Mouse (Mus musculus): ENCODE measurements at regions not wholly inside any gene's neighbourhood (a gene's known extent, or its start where the extent isn't known, plus 50 kb on each side); places are given as distances from the start of the nearest gene placed in this dataset.
"Not testable (repeated sequence)": the region's sequence is repeated elsewhere in the genome, so short reads cannot be mapped to it uniquely, and the experiment has no call there.

- DNase-seq (ENCODE audit: low spot score in 2 of 2) = not testable (repeated sequence)
These were observed 60.1 kb downstream of the Dynlt1b start for GRCm38 (mm10) chr17:6489926-6490564.

DNA sequence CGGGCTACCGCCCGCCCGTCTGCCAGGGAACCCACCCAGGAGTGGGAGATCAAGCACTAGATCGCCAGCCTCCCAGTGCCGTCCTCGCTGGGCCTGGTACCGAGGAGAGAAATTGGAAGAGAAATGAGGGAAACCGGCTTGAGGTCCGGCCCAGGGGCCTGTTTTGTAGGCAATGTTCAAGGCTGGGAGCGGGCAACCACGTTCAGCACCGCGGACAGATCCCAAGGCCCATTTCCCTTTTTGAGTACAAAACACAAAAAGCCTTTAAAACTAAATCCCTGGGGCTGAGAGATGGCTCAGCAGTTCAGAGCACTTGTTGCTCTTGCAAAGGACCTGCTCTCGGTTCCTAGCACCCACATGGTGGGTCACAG lies 60.6 kb downstream of the Dynlt1b start:
- DNase-seq (ENCODE audit: low spot score in 2 of 2) = not testable (repeated sequence)

GRCm38 (mm10) chr17:6492501-6492900 lies 62.6 kb downstream of the Dynlt1b start:
- not testable (repeated sequence) for DNase-seq (ENCODE audit: low spot score in 2 of 2)

GRCm38 (mm10) chr17:6492950-6493349 lies 63.0 kb downstream of the Dynlt1b start:
- peak; percentile 49 to 64 for DNase-seq (ENCODE audit: low spot score in 2 of 2)

DNA sequence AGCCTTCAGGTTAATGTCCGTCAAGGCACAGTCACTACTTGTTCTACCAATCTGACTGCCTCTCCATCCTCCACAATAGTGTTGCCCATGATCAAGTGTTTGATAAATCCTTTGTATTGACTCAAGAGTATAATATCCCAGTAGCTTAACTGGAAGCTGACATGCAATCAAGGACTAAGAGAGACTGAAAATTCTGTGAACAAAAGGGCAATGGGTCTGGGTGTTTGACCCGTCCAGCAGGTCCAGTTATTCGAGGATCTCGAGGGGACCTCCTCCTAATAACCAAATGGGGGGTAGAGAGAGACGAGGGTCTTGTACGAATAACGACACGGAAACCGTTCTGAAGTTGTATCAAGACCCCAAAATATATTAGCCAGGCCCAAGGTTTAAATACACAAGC lies 66.6 kb downstream of the Dynlt1b start:
- not testable (repeated sequence) for DNase-seq (ENCODE audit: low spot score in 2 of 2)

- DNase-seq (ENCODE audit: low spot score in 2 of 2) = not testable (repeated sequence)
These were observed 72.8 kb downstream of the Dynlt1b start for GRCm38 (mm10) chr17:6502676-6503075.

DNA sequence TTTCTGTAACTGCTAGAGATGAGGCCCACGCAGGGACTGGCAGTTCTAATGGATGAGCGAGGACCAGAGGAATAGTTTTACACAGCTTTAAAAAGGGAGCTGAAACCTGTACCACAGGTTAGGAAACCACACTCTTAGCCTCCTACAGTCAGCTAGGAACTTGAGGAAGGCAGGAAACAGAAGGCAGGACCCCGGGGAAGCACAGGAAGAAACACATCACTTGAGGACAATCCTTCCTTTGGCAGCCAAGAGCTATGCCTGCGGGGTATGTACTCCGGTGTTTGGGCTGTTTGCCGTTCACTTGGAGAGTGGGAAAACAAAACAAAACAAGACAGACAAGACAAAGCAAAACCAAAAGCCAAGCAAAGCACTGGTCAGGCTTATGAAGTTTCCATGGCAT lies 76.0 kb downstream of the Dynlt1b start:
- DNase-seq (ENCODE audit: low spot score in 2 of 2) = not testable (repeated sequence)

DNA sequence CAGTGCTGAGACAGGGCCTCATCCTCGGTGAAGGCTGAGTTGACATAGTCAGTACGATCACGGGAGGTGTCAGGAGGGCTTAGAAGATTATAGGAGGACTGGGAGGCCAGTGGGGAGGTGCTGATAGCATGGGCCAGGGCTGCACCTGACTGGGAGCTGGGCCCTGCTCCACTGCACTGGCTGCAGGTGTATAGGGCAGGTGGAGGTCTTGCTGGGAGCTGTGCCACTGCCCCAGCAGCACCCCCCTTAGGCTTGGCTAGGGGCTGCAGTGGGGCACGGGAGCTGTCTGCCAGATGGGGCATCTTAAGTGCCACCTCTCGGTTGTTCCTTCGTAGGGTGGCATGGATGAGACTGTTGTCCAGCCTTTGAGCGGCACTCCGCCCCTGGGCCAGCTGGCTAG lies 85.2 kb downstream of the Dynlt1b start:
- DNase-seq (ENCODE audit: low spot score in 2 of 2) = not testable (repeated sequence)

- DNase-seq (ENCODE audit: low spot score in 2 of 2) = not testable (repeated sequence)
These were observed 82.4 kb upstream of the Dynlt1c start for GRCm38 (mm10) chr17:6519107-6519506.

GRCm38 (mm10) chr17:6520001-6520400 lies 81.5 kb upstream of the Dynlt1c start:
- not testable (repeated sequence) for DNase-seq (ENCODE audit: low spot score in 2 of 2)

GRCm38 (mm10) chr17:6520751-6521150 lies 80.7 kb upstream of the Dynlt1c start:
- DNase-seq (ENCODE audit: low spot score in 2 of 2) = not testable (repeated sequence)

DNA sequence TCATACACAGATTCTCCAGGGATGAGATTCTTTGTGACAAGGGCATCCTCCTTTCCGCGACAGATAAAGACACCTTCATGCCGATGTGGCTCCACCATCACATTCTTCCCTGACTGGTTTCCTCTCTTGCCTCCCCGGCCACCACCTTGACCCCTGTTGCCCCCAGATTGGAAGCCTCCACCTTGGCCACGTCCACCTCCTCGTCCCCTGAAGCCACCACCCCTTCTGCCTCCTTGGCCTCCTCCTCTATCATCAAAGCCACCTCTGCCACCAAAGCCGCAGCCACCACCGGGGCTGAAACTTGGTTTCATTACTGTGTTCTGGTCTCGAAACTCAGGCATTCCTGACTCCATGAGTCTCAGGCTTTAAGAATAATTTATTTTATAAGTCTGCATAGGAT lies 79.3 kb upstream of the Dynlt1c start:
- not testable (repeated sequence) for DNase-seq (ENCODE audit: low spot score in 2 of 2)

DNA sequence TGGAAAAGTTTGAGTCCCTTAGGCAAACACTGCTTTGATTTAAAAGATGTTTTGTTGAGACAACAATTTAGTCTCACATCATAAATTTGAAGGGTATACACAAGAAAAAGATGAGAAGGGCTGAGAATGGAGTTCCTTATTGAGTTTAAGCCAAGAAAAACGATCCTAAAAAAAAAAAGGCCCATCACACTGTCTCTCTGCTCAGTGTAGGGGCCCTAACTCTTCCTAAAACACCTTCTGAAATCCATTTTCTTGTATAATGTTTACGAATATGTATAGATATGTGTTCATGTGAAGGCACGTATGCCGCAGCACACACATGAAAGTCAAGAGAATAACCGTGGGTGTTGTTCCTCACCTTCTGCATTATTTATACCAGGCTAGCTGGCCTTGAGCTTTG lies 62.7 kb upstream of the Dynlt1c start:
- DNase-seq (ENCODE audit: low spot score in 2 of 2) = not testable (repeated sequence)

DNA sequence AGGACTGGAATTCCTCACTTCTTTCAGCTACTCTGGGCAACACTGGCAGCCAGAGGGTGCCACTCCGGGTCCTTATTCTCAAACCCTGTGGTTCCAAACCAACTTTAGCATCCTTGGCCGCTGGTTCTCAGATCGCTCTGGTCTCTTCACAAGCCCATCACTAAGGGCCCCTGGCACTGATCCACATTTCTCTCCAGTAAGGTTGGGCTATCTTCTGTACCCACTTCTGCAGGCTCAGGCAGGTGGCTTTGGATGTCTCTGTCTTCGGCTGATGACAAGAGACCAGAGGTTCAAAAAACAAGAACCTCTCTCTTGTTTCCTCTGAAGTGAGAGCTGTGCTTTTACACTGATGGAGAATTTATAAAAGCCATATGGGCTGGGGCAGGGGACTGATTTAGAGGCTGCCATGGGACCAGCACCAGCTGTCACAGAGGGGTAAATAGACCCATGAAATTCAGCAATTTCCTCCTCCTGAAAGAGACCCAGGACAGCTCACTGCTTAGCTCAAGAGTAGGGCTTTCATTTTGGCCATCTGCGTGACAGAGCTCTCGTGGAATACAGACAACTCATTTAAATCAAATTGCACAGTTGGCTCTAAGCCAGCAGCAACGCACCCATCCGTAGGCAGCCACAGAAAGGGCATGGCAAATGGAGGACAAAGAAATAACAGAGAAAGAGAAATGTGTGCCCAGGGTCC lies 54.3 kb upstream of the Dynlt1c start:
- DNase-seq (ENCODE audit: low spot score in 2 of 2) = not testable (repeated sequence)

DNA sequence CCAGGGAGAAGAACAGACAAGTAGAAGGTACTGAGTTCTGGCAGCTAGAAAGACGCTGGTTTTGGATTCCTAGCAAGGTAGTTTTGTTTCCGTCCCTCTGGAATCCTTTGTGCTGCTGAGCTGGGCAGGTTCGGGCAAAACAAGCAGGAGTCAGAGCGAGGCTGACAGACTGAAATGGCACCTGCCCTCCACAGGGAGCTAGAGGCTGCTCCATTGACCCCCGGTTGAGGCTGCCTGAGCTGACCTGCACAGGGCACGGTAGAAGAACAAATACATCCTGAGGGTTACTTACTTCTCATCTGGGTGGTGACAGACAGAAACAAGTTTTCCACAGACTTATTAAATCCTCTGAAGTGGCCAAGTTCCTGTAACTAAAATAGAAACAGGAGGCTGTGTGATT lies 53.5 kb upstream of the Dynlt1c start:
- DNase-seq (ENCODE audit: low spot score in 2 of 2) = not testable (repeated sequence)

Measured in adrenal gland, postnatal 4 days (tissue).